Mouse (Mus musculus) adrenal gland, postnatal 14 days (tissue): ENCODE results near the gene Clec3b. TPM values are rescaled to one million over a fixed set of nuclear protein-coding genes. Genes with fewer than 3 reads are reported as not detected.

Experiments used
- total RNA-seq: library from RNA; stranded (reverse); gene quantifications from 2 replicates; pipeline ENCODE4 v1.2.3, GENCODE M21; 2021

Clec3b gene
- total RNA-seq, 1 experiment from 2014 or later: 41.7 TPM

Other genes starting within 250 kb of the Clec3b start
- 4.1 and 5.7 TPM in 2 replicates for gene Zfp105, start 227.9 kb upstream of the Clec3b start, total RNA-seq
- gene 1110059G10Rik, start 199.9 kb upstream of the Clec3b start, total RNA-seq: 21.9 and 22.4 TPM in 2 replicates
- gene Kif15, start 199.9 kb upstream of the Clec3b start, total RNA-seq: 10.8 and 12.2 TPM in 2 replicates
- 14.8 and 19.3 TPM in 2 replicates for gene Tmem42, start 129.6 kb upstream of the Clec3b start, total RNA-seq
- 0.70 and 0.86 TPM in 2 replicates for gene Tgm4, start 116.2 kb upstream of the Clec3b start, total RNA-seq
- 59.7 and 62.8 TPM in 2 replicates for gene Zdhhc3, start 37.7 kb upstream of the Clec3b start, total RNA-seq
- 40.9 and 44.2 TPM in 2 replicates for gene Exosc7, start 37.7 kb upstream of the Clec3b start, total RNA-seq
- 0.30 and 0.85 TPM in 2 replicates for gene Cdcp1, start 65.1 kb downstream of the Clec3b start, total RNA-seq
- 12.9 and 16.1 TPM in 2 replicates for gene Tmem158, start 109.8 kb downstream of the Clec3b start, total RNA-seq
- 79.5 and 81.4 TPM in 2 replicates for gene Lars2, start 216.0 kb downstream of the Clec3b start, total RNA-seq